Mouse (Mus musculus) cerebral cortex, adult 2 months (tissue): ENCODE results near the gene Dnajc16.

Experiments
- WGBS: fragments of 180-500 bp; shearing (Covaris S2); methylation state at CpG from one replicate; pipeline ENCODE4 v1.1.7; 2018; 5-methylcytosine and 5-hydroxymethylcytosine counted together

The Dnajc16 gene

DNA sequence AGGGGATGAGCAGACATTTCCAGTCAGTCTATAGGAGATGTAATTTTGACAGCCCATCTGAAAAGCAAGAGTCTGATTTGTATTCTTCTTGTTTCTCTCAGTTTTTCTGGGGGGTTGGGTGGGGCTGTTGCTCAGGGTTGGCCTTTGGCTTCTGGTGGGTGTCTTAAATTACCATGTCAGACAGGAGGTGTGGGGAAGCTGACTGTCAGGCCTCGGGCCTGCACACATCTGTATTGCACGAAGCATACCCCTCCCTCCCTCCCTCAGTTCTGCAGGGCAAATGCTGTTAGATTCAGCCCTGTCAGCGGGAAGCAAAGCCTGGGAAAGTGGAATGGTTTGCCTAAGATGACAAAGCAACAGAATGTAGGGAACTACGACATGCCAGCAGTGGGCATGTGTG is 6.2 kb upstream of the Dnajc16 start:
- 94% methylated on average over 4 of the region's 4 CpGs for WGBS

DNA sequence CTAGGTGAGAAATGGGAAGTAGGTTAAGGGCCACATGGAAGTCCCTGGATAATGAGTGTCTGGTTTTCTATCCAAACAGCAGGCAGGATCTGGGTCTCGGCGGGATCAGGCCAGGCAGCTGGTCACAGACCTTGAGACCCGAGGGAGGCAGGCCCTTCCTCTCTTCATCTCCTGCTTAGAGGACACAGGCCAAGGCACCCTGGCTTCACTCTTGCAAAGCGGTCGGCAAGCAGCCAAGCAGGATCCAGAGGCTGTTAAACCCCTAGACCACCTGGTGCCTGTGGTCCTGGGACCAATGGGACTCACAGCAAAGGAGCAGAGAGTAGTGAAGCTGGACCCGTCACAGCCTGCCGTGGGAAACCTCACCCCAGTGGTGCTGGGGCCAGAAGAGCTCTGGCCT is 5.6 kb upstream of the Dnajc16 start:
- WGBS, result 85% methylated on average over 7 of the region's 7 CpGs

DNA sequence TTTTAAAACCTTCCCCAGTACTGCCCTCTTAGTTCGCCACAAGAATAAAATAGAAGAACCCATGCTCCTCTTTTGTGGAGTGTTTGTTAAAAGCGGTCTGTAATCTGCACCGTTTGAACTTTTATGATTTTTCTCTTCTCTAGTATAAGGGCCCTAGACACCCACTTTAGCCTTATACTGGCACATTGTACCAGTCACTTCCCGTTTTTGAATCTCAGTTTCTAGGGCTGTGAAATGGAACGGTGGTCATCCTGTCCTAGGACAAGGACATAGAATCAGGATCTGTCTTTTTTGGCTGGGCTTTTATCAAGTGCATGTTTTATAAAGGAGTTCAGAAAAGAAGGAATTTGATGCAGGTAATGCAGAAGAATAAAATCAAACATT is 3.4 kb upstream of the Dnajc16 start:
- under 1% methylated on average over 5 of the region's 5 CpGs for WGBS

DNA sequence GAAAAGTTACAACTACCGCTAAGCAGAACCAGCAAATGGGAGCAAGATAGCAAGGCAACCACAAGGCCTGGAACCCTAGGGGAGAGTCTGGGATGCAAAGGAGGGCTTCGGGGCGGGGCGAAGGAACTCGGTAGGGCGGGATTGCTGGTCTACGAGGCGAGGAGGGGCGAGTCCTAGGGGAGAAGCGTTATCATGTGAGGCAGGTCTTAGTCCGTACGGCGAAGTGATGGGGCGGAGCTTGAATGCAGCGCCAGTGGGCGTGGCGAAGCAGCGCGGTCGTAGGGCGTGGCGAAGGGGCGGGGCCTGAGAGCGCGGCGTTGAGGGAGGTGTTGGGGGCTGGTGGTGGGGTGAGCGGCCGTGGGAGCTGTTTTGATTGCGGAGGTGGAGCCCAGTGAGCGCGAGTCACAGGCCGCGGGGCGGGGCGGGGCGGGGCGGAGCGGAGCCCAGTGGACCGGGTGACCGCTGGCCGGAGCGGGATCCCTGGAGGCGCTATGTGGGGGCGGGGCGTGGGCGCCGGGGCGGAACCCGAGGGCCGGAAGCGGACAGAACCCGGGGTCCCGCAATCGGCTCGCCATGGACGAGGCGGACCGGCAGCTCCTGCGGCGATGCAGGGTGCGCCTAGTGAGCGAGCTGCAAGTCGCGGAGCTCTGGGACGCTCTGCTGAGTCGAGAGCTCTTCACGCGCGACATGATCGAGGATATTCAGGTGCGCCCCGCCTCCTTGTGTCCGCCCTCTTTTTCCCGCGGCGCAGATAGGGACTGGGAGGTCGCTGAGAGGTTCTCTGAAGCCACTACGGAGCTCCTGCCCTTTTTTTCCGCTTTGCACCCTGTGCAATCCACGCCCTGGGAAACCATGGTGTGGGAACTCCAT is 2.8 kb upstream of the Dnajc16 start, which contains the start of gene Casp9:
Gene Casp9 (plus strand): TSS at position 331 of the 870 bp plus-strand sequence.
- under 1% methylated on average over 80 of the region's 80 CpGs for WGBS

DNA sequence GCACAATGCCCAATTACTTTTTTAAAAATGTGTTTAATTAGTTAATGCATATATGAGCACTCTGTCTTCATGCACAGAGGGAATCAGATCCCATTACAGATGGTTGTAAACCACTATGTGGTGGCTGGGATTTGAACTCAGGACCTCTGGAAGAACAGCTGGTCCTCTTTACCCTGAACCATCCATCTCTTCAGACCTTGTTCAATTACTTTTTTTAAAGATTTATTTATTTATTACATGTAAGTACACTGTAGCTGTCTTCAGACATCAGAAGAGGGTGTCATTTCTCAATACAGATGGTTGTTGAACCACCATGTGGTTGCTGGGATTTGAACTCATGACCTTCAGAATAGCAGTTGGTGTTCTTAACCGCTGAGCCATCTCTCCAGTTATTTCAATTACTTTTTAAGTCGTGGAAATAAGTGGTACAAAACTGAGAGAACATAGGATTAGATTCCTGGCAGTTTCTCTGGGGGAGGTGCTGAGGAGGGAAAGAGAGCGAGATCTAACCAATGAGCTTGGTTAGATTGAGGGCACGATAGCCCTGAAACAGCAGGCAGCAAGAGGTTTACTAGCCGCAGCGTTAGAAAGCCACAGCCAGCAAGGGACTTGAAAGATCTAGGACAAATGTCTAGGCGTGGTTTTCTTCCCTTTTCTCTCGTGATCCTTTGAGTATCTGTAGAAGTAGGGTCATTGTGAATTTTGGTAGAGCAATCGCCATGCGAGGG is 2.0 kb upstream of the Dnajc16 start:
- 7% methylated on average over 10 of the region's 10 CpGs for WGBS

DNA sequence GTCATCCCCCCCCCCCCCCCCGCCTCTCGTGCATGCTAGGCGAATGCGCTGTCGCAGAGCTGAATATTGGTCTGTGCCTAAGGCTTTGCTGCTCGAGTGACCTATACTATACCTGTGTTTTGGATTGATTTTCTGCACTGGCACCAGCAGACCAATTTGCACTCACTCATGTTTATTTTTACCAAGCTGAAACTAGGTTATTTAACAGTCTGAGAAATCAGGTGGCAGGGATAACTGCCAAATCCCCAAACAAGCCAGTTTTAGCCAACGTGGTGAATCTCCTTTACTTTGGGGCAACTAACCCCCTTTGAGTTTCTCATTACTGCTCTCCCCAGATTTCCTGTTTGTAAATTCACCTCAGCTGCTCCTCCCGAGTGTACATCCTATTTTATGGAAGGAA is 1.2 kb upstream of the Dnajc16 start:
- 66% methylated on average over 8 of the region's 8 CpGs for WGBS

DNA sequence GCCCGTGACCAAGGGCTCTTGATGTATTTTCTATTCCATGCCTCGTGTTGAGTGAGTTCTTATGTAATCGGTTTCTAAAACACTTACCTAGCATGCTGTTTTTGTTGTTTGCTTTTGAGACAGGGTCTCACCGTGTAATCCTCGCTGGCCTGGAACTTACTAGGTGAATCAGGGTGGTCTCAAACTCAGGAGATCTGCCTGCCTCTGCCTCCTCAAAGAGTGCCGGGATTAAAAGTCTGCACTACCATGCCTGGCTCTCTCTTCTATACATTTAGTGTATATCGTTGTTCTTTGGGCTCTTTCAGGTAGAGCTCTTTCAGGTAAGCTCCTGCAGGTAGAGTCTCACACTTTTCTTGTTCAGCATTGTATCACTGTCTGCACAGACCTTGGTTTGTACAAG is 755 bp upstream of the Dnajc16 start:
- 85% methylated on average over 7 of the region's 7 CpGs for WGBS

DNA sequence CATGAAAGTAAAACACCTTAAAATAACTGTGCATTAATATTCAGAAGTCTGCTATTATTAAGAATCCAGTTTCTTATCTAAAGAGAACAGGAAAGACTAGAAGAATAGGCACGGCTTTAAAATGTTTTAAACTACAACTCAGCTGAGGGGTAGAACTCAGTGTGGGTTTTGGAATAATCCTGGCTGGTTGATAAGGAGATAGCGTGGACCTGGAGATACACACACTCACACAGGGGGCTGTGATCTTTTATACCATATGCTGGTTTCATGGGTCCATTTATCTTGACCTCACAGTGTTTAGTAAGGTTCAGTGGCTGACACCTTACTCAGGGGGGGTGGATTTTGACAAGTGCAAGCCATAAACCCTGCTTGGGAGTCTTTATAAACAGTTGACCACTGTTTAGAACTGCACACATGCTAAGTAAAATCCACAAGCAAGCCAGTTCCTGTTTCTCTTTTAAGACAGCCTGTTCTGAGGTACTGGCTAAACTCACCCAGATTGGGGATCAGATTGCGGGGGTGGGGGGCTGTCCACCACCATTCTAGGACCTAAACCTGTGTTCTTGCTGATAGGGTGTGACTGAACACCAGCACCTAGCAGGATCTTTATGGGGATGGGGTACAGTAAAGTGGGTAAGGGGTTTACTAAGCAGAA is 1.0 kb downstream of the Dnajc16 start:
- 37% methylated on average over 3 of the region's 3 CpGs for WGBS

DNA sequence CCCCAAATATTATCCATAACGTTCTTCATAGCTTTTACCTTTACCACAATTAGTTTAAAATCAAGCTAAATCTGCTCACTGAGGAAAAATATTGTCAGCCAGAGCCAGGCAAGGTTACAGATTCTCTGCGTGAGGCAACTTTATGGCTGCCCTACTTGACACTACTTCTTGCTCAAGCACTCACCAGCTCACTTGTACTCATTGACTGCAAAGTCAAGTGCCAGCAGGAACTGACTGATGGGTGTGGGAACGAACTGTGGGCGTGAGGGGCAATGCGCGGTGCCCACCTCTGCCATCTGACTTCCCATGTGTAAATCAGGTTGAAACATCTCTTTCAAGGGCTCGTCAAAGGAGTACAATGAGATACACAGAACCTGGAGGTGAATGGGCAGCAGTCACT is 3.3 kb downstream of the Dnajc16 start:
- 77% methylated on average over 7 of the region's 7 CpGs for WGBS

DNA sequence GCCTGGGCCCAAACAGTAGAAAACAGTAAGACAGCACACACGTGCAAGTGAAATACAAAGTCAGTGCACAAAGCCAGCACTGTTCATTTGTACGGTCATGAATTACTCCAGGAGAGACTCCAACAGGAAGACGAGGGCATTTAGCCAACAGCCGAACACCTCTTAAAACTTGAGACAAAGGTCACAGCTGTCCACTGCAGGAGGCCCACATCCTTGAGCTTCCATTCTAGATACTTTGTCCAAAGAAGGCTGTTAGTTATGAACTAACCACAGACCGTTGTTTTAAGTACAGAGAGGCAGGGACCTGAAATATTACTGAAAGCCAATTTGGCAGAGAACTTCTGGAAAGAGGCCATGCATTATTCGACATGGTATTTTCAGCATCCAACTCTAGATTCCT is 3.7 kb downstream of the Dnajc16 start:
- 30% methylated on average over 6 of the region's 6 CpGs for WGBS

DNA sequence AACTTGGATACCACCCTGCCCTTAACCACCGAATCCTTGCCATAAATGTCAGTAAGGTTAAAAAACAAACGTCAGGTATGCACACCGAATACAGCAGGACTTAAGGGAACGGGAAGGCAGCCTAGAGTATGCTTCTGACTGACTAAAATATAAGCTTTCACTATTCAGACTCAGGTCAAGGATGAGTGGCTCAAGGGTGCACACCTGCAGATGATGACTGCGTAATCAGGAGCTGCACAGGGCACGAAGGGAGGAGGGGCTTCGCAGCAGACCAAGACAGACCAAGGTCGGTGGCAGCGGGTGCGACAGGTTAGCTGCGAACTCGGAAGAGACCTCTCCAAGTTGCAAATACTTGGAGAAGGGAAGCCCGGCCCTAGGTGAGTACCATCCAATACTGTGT is 4.6 kb downstream of the Dnajc16 start:
- 94% methylated on average over 13 of the region's 13 CpGs for WGBS

DNA sequence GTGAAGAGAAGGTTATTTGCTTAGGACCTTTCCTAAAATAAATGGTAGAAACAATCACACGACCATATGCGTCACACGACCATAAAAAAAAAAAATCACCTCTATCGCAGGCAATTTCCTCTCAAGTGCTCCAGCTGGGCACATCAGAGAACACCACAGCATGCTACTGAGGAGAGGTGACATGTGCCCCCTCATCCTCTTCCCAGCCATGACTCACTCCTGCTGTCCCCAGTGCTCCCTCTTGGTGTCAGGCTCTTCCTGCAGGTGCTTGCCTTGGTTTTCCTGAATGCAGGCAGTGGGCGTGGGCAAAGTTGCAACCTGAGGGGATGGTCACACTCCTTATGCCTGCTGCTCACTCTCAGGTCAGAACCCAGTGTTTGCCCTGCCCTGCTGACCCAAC is 5.9 kb downstream of the Dnajc16 start:
- 47% methylated on average over 5 of the region's 5 CpGs for WGBS

DNA sequence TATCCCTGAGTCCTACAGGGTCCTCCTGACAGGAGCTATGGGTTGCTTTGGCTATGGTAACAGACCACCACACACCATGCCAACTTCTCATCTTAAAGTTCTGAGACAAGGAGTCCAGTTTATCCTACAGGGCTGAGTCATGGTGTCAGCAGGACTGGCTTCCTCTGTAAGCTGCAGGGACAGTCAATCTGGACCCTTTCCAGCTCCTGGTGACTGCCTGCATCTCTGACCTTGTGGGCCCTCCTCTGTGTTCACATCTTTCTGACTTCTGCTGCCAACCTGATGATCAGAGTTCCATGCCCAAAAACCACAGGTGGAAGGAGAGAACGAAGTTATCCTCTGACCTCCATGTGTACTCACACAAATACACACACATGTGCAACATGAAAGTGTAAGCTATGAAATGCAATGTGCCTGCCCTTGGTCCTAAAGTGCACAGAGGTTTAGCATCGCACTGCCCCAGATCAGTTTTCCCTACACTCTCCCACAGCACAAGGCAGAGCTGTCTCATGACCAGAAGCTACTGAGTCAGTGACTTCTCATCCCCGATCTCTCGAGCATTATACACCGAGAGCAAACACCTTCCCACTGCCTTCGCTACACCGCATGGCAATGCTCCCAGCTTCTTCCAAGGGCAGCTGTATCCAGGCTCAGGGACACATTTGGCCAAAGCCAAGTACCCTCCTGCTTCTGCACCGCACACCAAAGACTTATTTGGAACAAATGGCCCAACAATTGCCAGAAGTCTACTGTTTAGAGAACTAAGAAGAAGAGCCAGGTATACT is 9.3 kb downstream of the Dnajc16 start:
- WGBS, result 66% methylated on average over 8 of the region's 8 CpGs

DNA sequence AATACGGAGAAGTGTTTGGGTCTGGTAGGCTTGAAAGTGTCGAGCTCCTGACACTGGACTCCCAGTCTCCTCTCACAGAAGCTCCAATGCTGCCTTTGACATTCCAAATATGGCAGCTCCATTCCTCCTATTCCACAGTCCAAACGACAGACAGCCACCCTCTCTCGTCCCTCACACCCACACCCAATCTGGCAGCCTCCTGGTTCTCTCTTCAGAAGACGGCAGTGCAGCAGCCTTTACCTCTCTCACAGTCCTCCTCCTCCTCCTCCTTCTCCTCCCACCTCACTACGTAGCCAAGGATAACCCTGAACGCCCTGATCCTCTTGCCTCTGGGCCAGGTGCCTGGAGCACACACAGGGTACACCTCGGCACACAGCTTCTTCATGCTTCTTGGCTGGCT is 10.9 kb downstream of the Dnajc16 start:
- whole genome bisulfite sequencing, result 45% methylated on average over 8 of the region's 8 CpGs

DNA sequence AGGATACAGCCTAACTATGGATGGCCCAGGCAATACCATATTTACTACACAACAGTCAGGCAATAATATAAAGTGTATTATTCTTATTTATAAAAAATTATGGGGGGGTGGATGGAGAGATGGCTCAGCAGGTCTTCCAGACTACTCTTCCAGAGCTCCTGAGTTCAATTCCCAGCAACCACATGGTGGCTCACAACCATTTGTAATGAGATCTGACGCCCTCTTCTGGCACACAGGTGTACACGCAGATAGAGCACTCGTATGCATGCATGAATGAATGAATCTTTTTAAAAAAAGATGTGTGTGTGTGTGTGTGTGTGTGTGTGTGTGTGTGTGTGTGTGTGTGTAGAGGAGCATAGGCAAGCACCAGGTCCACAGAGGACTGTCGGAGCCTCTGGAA is 17.7 kb downstream of the Dnajc16 start:
- 85% methylated on average over 4 of the region's 4 CpGs for WGBS

DNA sequence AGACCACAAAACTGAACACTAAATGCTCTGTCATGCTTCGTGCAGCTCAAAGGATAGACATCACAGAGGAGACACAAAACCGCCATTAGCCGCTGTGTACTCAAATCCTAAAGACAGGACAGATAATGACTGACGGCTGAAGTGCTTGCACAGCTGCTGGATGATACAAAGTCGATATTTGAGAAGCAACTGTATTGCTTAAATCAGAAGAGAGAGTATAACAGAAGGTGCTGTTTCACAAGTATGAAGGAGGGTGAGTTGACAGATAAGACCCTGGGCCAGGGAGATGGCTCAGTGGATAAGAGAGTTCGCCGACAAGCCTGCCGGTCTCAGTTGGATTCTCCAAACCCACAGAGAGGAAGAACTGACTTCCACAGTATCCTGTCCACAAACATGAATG is 18.9 kb downstream of the Dnajc16 start:
- 89% methylated on average over 8 of the region's 8 CpGs for WGBS

DNA sequence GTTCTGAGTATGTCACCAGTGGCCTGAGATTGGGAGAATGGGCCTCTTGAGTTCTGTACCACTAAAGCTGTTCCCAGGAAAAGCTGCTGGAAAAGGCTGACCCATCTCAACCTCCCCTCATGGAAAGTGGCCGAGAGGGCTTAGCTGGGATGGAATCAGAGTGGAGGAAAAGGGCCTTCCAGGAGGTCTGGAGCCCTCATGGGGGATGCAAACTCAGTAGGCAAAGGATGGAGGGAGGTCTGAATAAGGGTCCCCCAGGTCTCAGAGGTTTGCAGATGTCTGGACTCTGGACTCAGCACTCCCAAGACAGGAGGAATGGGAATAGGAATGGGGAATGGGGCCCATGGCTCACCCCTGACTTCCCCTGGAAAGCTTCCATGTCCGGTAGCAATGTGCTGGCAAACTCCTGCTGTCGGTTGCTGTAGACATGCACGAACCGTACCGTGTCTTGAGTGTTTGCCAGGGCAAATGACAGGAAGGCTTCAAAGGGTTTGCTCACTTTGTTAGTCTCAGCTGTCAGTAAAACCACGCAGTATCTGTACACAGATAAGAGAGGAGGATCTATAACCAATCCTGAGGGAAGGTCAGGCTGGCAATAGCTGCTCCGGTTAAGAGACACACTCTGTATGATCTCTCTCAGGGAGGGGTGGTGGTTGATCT is 21.1 kb downstream of the Dnajc16 start:
- WGBS, result 85% methylated on average over 8 of the region's 8 CpGs

DNA sequence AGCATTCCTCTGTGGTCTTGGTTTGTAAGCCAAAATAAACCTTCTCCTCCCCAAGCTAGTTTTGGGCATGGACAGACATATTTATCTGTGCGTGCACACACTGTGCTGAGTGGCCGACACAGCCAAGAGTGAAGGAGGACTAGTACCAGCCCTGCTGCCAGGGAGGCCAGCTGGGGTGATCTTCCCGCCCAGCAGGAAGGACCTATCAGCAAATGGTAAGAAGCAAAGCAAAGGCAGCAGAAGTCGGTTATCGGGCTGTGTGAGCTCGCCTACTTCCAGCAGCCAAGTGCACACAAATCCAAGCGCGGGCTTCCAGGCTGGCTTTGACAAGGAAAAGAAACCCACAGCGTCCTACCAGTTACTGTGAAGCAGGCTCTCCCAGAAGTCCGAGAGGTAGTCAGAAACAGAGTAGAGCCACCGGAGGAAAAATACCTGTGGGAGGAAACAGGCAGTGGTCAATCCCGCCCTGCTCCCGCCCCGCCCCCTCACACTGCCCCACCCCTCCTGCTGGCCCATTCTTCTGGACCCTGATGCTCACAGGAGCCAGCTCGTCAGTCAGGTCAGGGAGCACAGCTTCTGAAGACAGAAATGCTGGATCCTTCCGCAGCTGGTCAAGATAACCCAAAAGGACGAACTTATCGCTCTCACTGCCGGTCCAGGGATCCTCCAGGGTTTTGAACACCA is 23.2 kb downstream of the Dnajc16 start:
- 52% methylated on average over 19 of the region's 19 CpGs for WGBS

DNA sequence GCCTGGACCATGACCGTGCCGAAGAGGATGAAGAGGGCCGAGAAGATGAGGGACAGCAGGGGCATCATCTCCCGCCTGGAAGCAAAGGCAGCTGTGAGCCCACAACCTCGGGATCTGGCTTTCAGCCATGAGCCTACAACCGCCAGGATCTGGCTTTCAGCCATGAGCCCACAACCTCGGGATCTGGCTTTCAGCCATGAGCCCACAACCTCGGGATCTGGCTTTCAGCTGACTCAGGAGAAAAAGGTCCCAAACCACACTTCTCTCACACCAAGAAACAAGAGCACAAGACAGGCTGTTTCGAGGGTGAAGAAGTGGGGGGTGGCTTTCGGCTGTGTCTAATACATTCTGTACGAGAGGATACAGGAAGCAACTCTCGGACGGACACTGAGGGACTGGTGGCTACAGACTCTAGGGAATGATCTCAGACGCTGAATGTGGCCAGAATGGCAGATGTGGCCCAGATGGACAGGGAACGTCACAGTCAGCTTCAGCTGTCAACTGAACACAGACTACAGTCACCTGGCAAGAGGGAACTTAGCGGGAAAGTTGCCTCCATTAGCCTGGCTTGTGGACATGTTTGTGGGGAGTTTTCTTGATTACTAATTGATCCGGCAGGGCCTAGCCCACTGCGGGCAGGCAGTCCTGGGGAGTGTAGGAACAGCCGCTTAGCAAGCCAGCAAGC is 23.9 kb downstream of the Dnajc16 start:
- WGBS, result 24% methylated on average over 19 of the region's 19 CpGs

DNA sequence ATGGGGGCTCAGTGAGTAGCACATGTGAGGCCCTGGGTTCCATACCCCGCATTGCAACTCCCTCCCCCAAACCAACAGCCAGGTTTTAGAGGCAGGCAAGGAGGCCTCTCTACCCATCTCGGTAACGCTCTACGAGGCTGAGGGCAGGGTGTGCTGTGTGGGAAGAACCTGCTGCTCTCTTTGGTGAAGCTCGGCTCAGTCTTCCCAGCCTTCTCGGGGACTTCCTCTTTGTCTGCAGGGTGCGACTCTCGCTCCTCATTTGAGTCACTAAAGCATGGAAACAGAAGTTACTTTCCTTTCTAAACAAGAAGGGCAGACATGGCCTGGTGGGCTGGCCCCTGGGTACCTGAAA is 24.4 kb downstream of the Dnajc16 start:
- 31% methylated on average over 8 of the region's 8 CpGs for WGBS
